Mouse (Mus musculus) bone marrow macrophage, adult 2 months (primary cell): Measurements from ENCODE around the gene Gm9887. TPM values are rescaled to one million over a fixed set of nuclear protein-coding genes. Genes with fewer than 3 reads are reported as not detected.

Source experiments
- H3K27ac ChIP-seq: 2 replicates; pipeline ENCODE4 v1.5.1; 2012; ENCODE audit warnings: low read depth, low read length; ENCODE audit not compliant: insufficient read depth
- H3K4me1 ChIP-seq: 2 replicates; pipeline ENCODE4 v1.6.1; 2012; ENCODE audit warnings: low read length; ENCODE audit not compliant: control insufficient read depth, insufficient read depth
- H3K4me3 ChIP-seq: 2 replicates; pipeline ENCODE4 v1.5.1; 2012; ENCODE audit warnings: mild to moderate bottlenecking, low read length, moderate library complexity; ENCODE audit not compliant: insufficient read depth
- CTCF ChIP-seq: IDR thresholded peaks from 2 replicates; pipeline ENCODE4 v1.5.1; 2012; ENCODE audit warnings: low read depth, mild to moderate bottlenecking, low read length, moderate library complexity
- POLR2A ChIP-seq: IDR thresholded peaks from 2 replicates; pipeline ENCODE4 v1.6.1; 2012; ENCODE audit warnings: mild to moderate bottlenecking, low read depth, low read length, borderline replicate concordance
- polyA plus RNA-seq: library from polyadenylated mRNA; stranded (reverse); fragments of >200 nt; gene quantifications from 2 replicates; pipeline ENCODE4 v1.2.4, GENCODE M21; 2012; ENCODE audit not compliant: missing spikeins, insufficient read depth, insufficient read length

Gm9887 gene
- polyA plus RNA-seq, 1 experiment = not detected

- no peak overlapping the region for H3K4me3 ChIP-seq
- no peak for TF ChIP-seq POLR2A
- no peak overlapping the region for H3K27ac ChIP-seq
- peaks cover 10% of the 10 kb centered on the region for H3K4me1 ChIP-seq
Measured at GRCm38 (mm10) chr12:69411936-69412335, 39.7 kb upstream of the Gm9887 start.

DNA sequence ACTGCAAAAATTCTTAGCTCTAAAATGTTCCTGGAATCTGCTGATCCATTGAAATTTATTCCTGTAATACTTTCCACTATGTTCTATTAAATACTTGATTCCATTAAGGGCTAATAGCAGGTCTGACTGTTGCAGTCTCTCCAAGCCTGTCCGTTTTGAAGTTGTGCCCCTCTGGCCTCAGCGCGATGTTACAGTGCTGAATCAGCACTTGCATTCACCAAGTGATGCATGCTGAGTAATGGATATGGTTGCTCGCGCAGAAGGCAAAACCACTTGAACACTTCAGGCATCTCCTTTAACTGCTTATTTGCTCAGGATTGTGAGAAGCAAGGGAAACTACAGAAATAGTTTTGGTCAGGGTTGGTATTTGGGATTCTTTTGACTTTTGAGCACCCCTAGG, 38.5 kb upstream of the Gm9887 start:
- TF ChIP-seq CTCF (no peak), POLR2A (no peak)
- Histone ChIP-seq H3K4me1 (peaks cover 8% of the 10 kb centered on the region), H3K27ac (no peak overlapping the region), H3K4me3 (no peak overlapping the region)

DNA sequence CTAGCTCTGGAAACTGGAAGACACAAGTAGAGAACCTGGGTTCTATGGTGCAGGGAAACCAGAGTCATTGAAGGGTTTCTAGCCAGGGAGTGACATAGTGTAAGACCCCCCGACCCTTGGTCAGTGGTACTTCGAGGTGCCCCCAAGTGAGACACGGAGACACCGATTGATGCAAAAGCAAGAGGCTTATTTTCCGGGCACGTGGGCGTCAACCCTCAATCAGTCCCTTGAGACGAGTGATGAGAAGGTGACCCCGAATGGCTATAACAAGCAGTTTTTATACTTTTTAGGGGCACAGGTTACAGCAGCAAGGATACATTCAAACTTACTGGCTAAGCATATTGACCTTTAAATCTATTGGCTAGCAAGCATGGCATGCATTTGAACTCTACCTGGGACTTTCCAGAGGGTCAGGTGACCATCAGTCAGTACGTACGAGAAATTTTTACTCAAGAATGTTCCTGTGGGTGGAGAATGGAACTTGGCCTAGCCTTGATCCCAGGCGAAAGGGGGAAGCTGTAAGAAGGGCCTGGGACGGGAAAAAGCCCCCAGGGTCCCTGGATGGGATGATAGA, 30.4 kb upstream of the Gm9887 start:
- TF ChIP-seq CTCF = no peak
- Histone ChIP-seq H3K4me3 (no peak overlapping the region), H3K27ac (no peak overlapping the region), H3K4me1 (peaks cover 18% of the 10 kb centered on the region)

GRCm38 (mm10) chr12:69402100-69402499, 29.8 kb upstream of the Gm9887 start:
- H3K27ac ChIP-seq = no peak overlapping the region
- H3K4me3 ChIP-seq = no peak overlapping the region
- TF ChIP-seq CTCF = no peak
- TF ChIP-seq POLR2A = no peak

GRCm38 (mm10) chr12:69400871-69401286, 28.6 kb upstream of the Gm9887 start:
- H3K27ac ChIP-seq = peak overlapping the region; percentile 70
- no peak overlapping the region for H3K4me3 ChIP-seq
- H3K4me1 ChIP-seq = peaks cover 18% of the 10 kb centered on the region
- TF ChIP-seq CTCF (no peak), POLR2A (no peak)

More at GRCm38 (mm10) chr12:69402100-69402499, 29.8 kb upstream of the Gm9887 start:
- H3K4me1 ChIP-seq = peaks cover 18% of the 10 kb centered on the region

- Histone ChIP-seq H3K4me3 (no peak overlapping the region), H3K27ac (peak overlapping the region; percentile 70), H3K4me1 (peaks cover 18% of the 10 kb centered on the region)
- TF ChIP-seq CTCF (no peak), POLR2A (no peak)
Measured at GRCm38 (mm10) chr12:69400367-69400766, 28.1 kb upstream of the Gm9887 start.

DNA sequence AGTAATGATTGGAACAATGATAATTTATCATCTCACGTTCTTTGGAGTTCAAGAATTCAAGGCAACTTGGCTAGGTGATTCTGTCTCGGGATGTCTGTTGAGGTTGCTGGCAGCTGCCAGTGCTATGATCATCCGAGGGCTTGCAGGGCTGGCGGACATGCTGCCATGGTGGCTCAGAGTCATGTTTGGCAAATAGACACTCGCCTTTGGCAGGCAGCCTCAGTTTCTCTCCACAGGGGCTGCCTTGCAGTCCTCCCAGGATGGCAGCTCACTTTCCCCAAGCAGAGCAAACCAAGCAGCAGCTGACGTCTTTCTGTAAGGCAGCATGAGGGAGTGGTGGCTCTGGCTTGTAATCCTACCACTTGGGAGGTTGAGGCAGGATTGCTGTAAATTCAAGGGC, 22.2 kb upstream of the Gm9887 start:
- H3K4me3 ChIP-seq = no peak overlapping the region
- TF ChIP-seq CTCF (no peak), POLR2A (no peak)
- no peak overlapping the region for H3K27ac ChIP-seq
- H3K4me1 ChIP-seq = no peaks in the 10 kb centered on the region

DNA sequence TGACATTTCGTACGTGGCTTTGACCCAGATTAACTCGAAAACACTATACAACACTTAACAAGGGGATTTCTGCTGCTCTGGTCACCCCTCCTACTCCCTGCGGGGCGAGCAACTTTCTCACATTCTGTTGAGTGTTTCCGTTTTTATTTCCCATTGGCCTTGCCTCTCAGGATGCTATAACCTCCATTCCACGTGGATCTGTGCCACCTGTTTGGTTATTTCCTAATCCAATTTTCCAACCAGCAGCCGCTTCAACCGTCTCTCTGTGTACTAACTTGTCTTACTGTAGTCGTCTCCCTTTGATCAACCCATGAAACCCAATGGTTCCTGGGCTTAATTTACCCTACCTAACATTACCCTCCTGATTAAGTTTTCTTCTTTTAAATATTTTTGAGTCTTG, 20.8 kb upstream of the Gm9887 start:
- Histone ChIP-seq H3K4me3 (no peak overlapping the region), H3K4me1 (peaks cover 3% of the 10 kb centered on the region; the same call in 1 of the 2 replicates), H3K27ac (no peak overlapping the region)
- TF ChIP-seq CTCF = no peak

GRCm38 (mm10) chr12:69390000-69390698, 17.9 kb upstream of the Gm9887 start:
- H3K4me1 ChIP-seq = peaks cover 11% of the 10 kb centered on the region
- no peak overlapping the region for H3K27ac ChIP-seq
- TF ChIP-seq POLR2A = no peak
- TF ChIP-seq CTCF = no peak
- no peak overlapping the region for H3K4me3 ChIP-seq

- TF ChIP-seq POLR2A (no peak), CTCF (no peak)
- no peak overlapping the region for H3K4me3 ChIP-seq
Measured at GRCm38 (mm10) chr12:69389273-69389938, 17.1 kb upstream of the Gm9887 start.

More at GRCm38 (mm10) chr12:69389273-69389938, 17.1 kb upstream of the Gm9887 start:
- Histone ChIP-seq H3K27ac (no peak overlapping the region), H3K4me1 (peaks cover 16% of the 10 kb centered on the region)
